Mouse (Mus musculus): ENCODE results near the gene Asxl1.

- no peak for TF ChIP-seq POLR2A (IDR thresholded peaks at IDR 0.05; ENCODE audit: borderline replicate concordance, control insufficient read depth, low read depth, low read length)
- TF ChIP-seq CTCF (IDR thresholded peaks at IDR 0.05; ENCODE audit: control insufficient read depth, insufficient read depth, low read length): no peak
Measured at GRCm38 (mm10) chr2:153424557-153424956, 78.9 kb downstream of the Asxl1 start.
